Comparison of ENCODE assay signal across 10 mouse cellular contexts in genomic region chr5:134352527-134353001, GRCm38 (mm10). TPM values are rescaled to one million over a fixed set of nuclear protein-coding genes. Genes with fewer than 3 reads are reported as not detected.
DNase-seq lines count a peak whose midpoint lies in the region; ATAC-seq lines count a peak whose summit lies in the region.
"Had no signal": no experiment of that assay in that cellular context is flagged by ENCODE, and none has a peak within 500 bp of the region (broad histone marks: within the 10 kb centered on the region; RNA-seq: fewer than 3 reads in every experiment).

No protein-coding gene starts in this region.

- no peak overlapping the region for H3K4me2 ChIP-seq in heart, embryonic 12.5 days
- H3K4me2 ChIP-seq: forebrain, embryonic 12.5 days had no signal

- no peak overlapping the region; the same call in 1 of the 2 replicates for H3K9ac ChIP-seq in heart, embryonic 12.5 days
- H3K9ac ChIP-seq: forebrain, embryonic 12.5 days had no signal

- H3K9me3 ChIP-seq in heart, embryonic 12.5 days (replicated peaks) = no peaks in the 10 kb centered on the region
- H3K9me3 ChIP-seq: forebrain, embryonic 12.5 days had no signal

- H3K4me1 ChIP-seq in heart, embryonic 12.5 days (replicated peaks) = peaks cover 20% of the 10 kb centered on the region

- H3K27me3 ChIP-seq in heart, embryonic 12.5 days (replicated peaks) = no peaks in the 10 kb centered on the region
- H3K27me3 ChIP-seq: forebrain, embryonic 12.5 days had no signal

- ATAC-seq in heart, embryonic 12.5 days (ENCODE audit: insufficient number of reproducible peaks, low FRiP score) = peak; percentile 34; the same call in 1 of the 2 replicates
- ATAC-seq in monocyte, adult 5-6 weeks (replicated peaks; ENCODE audit: insufficient number of reproducible peaks, low FRiP score, low TSS enrichment, poor library complexity, severe bottlenecking) = peak; percentile 59

- DNase-seq in kidney, postnatal 10 days = peak; percentile 45
- no peak for DNase-seq in kidney, postnatal 14 days
- peak; percentile 11 for DNase-seq in brain, adult 2 months (ENCODE audit: low read depth, low spot score)
- no peak for DNase-seq in spleen, postnatal 14 days (ENCODE audit: low spot score in 2 of 2)
- no peak for DNase-seq in urinary bladder, adult 2 months (ENCODE audit: low spot score)
- no peak for DNase-seq in thymus, postnatal 0 days (ENCODE audit: low spot score)
- DNase-seq: kidney, adult 8-10 months had no signal

- WGBS in heart, embryonic 12.5 days = 60% methylated on average over 3 of the region's 3 CpGs

- H3K4me3 ChIP-seq in heart, embryonic 12.5 days = no peak overlapping the region
- H3K4me3 ChIP-seq: forebrain, embryonic 12.5 days had no signal

- peaks cover 14% of the 10 kb centered on the region for H3K36me3 ChIP-seq in heart, embryonic 12.5 days

- no peak overlapping the region; the same call in 1 of the 2 replicates for H3K27ac ChIP-seq in heart, embryonic 12.5 days (ENCODE audit: poor library complexity, severe bottlenecking)
- H3K27ac ChIP-seq: forebrain, embryonic 12.5 days had no signal

RNA-seq across cellular contexts. Expression of gene Gtf2i, which starts 38.0 kb away (rescaled TPM):
- polyA plus RNA-seq in heart, embryonic 12.5 days (2016; fragmentation: Nextera tagmentation; extraction: Ambion mirVana) = 157 and 165 TPM in 2 replicates
- total RNA-seq in monocyte, adult 5-6 weeks (2017) = 22.4 to 40.1 TPM (median 30.9 TPM) in 3 replicates
- 152 and 161 TPM in 2 replicates for polyA plus RNA-seq in urinary bladder, adult 2 months (2012; rRNA removed)
- polyA plus RNA-seq in thymus, postnatal 0 days (2015; fragmentation: Nextera tagmentation; extraction: Ambion mirVana) = 124 and 130 TPM in 2 replicates

Comparison
In these comparisons a context has a peak if more than half of its experiments do, and no peak if none do; other contexts are left out.
1. DNase-seq: peak in kidney, postnatal 10 days (single experiment) and brain, adult 2 months (single experiment); none in kidney, postnatal 14 days (single experiment), spleen, postnatal 14 days (0 of 2), urinary bladder, adult 2 months (single experiment) and thymus, postnatal 0 days (single experiment).